ENCODE assay signal across 9 mouse cellular contexts in the genomic region with DNA sequence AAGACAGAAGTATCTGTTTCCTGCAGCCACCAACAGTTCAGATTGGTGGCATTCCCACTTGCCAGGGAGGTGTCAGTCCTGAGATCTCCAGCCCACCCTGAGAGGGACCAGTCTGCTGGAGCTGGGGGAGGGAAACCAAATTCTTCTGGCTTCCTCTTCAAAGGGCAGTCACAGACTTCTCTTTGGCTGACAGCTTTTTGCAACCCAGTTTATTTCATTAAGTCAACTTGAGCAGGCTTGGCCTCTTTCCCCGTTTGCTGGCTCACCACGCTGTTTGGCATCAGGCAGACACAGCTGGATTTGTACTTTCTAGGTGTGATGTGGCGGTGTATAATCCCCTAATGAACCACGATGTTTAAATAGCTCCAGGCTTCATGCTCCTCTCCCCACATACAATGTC.
DNase-seq lines count a peak whose midpoint lies in the region; ATAC-seq and TF ChIP-seq lines count a peak whose summit lies in the region.
"Had no signal": no experiment of that assay in that cellular context is flagged by ENCODE, and none has a peak within 500 bp of the region (broad histone marks: within the 10 kb centered on the region; RNA-seq: fewer than 3 reads in every experiment).

No protein-coding gene starts in this region.

- H3K4me3 ChIP-seq in embryonic facial prominence, embryonic 10.5 days = no peak overlapping the region
- H3K4me3 ChIP-seq in heart, adult 2 months = no peak overlapping the region
- no peak overlapping the region for H3K4me3 ChIP-seq in lung, embryonic 14.5 days (ENCODE audit: low read depth, low read length)
- H3K4me3 ChIP-seq in liver, embryonic 11.5 days (ENCODE audit: low read depth, low read length) = no peak overlapping the region

- H3K79me2 ChIP-seq in heart, adult 2 months (replicated peaks; ENCODE audit: control insufficient read depth, insufficient read depth, low read length) = no peaks in the 10 kb centered on the region

- peaks cover 21% of the 10 kb centered on the region for H3K36me3 ChIP-seq in embryonic facial prominence, embryonic 10.5 days (replicated peaks)
- H3K36me3 ChIP-seq in heart, adult 2 months (ENCODE audit: control insufficient read depth, insufficient read depth, low read length) = no peaks in the 10 kb centered on the region
- H3K36me3 ChIP-seq in lung, embryonic 14.5 days (ENCODE audit: insufficient read depth) = no peaks in the 10 kb centered on the region
- H3K36me3 ChIP-seq in liver, embryonic 11.5 days (ENCODE audit: control insufficient read depth, insufficient read depth, low read length) = no peaks in the 10 kb centered on the region

- no peaks in the 10 kb centered on the region for H3K27me3 ChIP-seq in embryonic facial prominence, embryonic 10.5 days (replicated peaks; ENCODE audit: low read depth, poor library complexity, severe bottlenecking)
- H3K27me3 ChIP-seq in heart, adult 2 months (ENCODE audit: control insufficient read depth, insufficient read depth, low read length) = no peaks in the 10 kb centered on the region
- no peaks in the 10 kb centered on the region for H3K27me3 ChIP-seq in lung, embryonic 14.5 days (ENCODE audit: insufficient read depth, low read length)
- H3K27me3 ChIP-seq in liver, embryonic 11.5 days (replicated peaks; ENCODE audit: control insufficient read depth, insufficient read depth, low read length) = peaks cover 2% of the 10 kb centered on the region

- no peak overlapping the region for H3K4me2 ChIP-seq in lung, embryonic 14.5 days
- H3K4me2 ChIP-seq in liver, embryonic 11.5 days = no peak overlapping the region

- no peak overlapping the region for H3K27ac ChIP-seq in embryonic facial prominence, embryonic 10.5 days (replicated peaks)
- H3K27ac ChIP-seq in heart, adult 2 months = no peak overlapping the region
- H3K27ac ChIP-seq in lung, embryonic 14.5 days (ENCODE audit: low read depth) = no peak overlapping the region; the same call in 1 of the 2 replicates
- no peak overlapping the region for H3K27ac ChIP-seq in liver, embryonic 11.5 days (ENCODE audit: low read depth, low read length)
- H3K27ac ChIP-seq: macrophage had no signal

- no peak for TF ChIP-seq POLR2A in heart, adult 2 months (IDR thresholded peaks at IDR 0.05; ENCODE audit: insufficient read depth, low read depth, low read length)

- H3K9ac ChIP-seq in heart, adult 2 months (ENCODE audit: low read depth, low read length) = no peak overlapping the region
- H3K9ac ChIP-seq in lung, embryonic 14.5 days = no peak overlapping the region
- no peak overlapping the region for H3K9ac ChIP-seq in liver, embryonic 11.5 days (ENCODE audit: low read depth, low read length)

- peak; percentile 95 for ATAC-seq in lung, embryonic 14.5 days (ENCODE audit: insufficient read depth)
- no peak for ATAC-seq in megakaryocyte-erythroid progenitor cell, adult 5-6 weeks (replicated peaks; ENCODE audit: low FRiP score, low TSS enrichment, poor library complexity, severe bottlenecking)
- ATAC-seq in liver, embryonic 11.5 days (replicated peaks; ENCODE audit: low FRiP score) = no peak

- WGBS in embryonic facial prominence, embryonic 10.5 days = 41% methylated on average over 4 of the region's 4 CpGs
- 6% methylated on average over 4 of the region's 4 CpGs for WGBS in heart, adult 2 months
- WGBS in lung, embryonic 14.5 days = 23% methylated on average over 4 of the region's 4 CpGs
- 40% methylated on average over 4 of the region's 4 CpGs for WGBS in liver, embryonic 11.5 days

- TF ChIP-seq EP300 in heart, adult 2 months (IDR thresholded peaks at IDR 0.05; ENCODE audit: insufficient read depth, low read depth, low read length) = no peak

- intact Hi-C loops in heart, adult 2 months (cut with DNase I) = no loop called here

- DNase-seq in kidney, postnatal 10 days = peak; percentile 29
- DNase-seq in kidney, adult 11 months = no peak
- DNase-seq in embryonic facial prominence, embryonic 10.5 days (ENCODE audit: low spot score) = peak; percentile 14
- peak; percentile 53 to 63 for DNase-seq in heart, adult 2 months
- DNase-seq in lung, embryonic 14.5 days = peak; percentile 94
- no peak for DNase-seq in right cerebral cortex, adult 18-20 months
- DNase-seq in liver, embryonic 11.5 days (ENCODE audit: low spot score) = no peak

- no peak for TF ChIP-seq CTCF in heart, adult 2 months (IDR thresholded peaks at IDR 0.05)
- TF ChIP-seq CTCF in lung, embryonic 14.5 days (IDR thresholded peaks at IDR 0.05; ENCODE audit: low read depth) = no peak

- H3K4me1 ChIP-seq in embryonic facial prominence, embryonic 10.5 days = peaks cover 45% of the 10 kb centered on the region
- H3K4me1 ChIP-seq in heart, adult 2 months (ENCODE audit: control insufficient read depth, insufficient read depth, low read length) = peaks cover 5% of the 10 kb centered on the region
- H3K4me1 ChIP-seq in lung, embryonic 14.5 days (ENCODE audit: insufficient read depth) = peaks cover 7% of the 10 kb centered on the region; the same call in 1 of the 2 replicates
- no peaks in the 10 kb centered on the region; the same call in 1 of the 2 replicates for H3K4me1 ChIP-seq in liver, embryonic 11.5 days (replicated peaks; ENCODE audit: control insufficient read depth, insufficient read depth, low read length)

- H3K9me3 ChIP-seq in embryonic facial prominence, embryonic 10.5 days = no peaks in the 10 kb centered on the region
- H3K9me3 ChIP-seq in lung, embryonic 14.5 days (ENCODE audit: low read depth, low read length) = no peaks in the 10 kb centered on the region
- no peaks in the 10 kb centered on the region for H3K9me3 ChIP-seq in liver, embryonic 11.5 days (ENCODE audit: control insufficient read depth, low read length)

Comparison
In these comparisons a context has a peak if more than half of its experiments do, and no peak if none do; other contexts are left out.
1. DNase-seq: peak in kidney, postnatal 10 days (single experiment), embryonic facial prominence, embryonic 10.5 days (single experiment), heart, adult 2 months (2 of 2) and lung, embryonic 14.5 days (single experiment); none in kidney, adult 11 months (single experiment), right cerebral cortex, adult 18-20 months (single experiment) and liver, embryonic 11.5 days (single experiment).